Mouse (Mus musculus) intestine, postnatal 0 days (tissue): ENCODE results near the gene Cemip. TPM values are rescaled to one million over a fixed set of nuclear protein-coding genes. Genes with fewer than 3 reads are reported as not detected.

Experiments used
- ATAC-seq: fragments of 200-750 bp; cut with Nextera tagmentation; 2 replicates; pipeline ENCODE4 v1.8.0; 2017; ENCODE audit warnings: mild to moderate bottlenecking, moderate TSS enrichment, moderate library complexity
- H3K27ac ChIP-seq: fragments of 300-500 bp; sonication (generic); 2 replicates; pipeline ENCODE4 v1.5.1; 2014; ENCODE audit warnings: mild to moderate bottlenecking, low read depth, low read length, moderate library complexity
- H3K27me3 ChIP-seq: fragments of 300-500 bp; sonication (generic); replicated peaks from 2 replicates; pipeline ENCODE4 v1.6.1; 2014; ENCODE audit warnings: low read length, mixed read lengths; ENCODE audit not compliant: control insufficient read depth, insufficient read depth
- H3K36me3 ChIP-seq: fragments of 300-500 bp; sonication (generic); 2 replicates; pipeline ENCODE4 v1.6.1; 2014; ENCODE audit warnings: mild to moderate bottlenecking, moderate library complexity; ENCODE audit not compliant: control insufficient read depth, insufficient read depth
- H3K4me1 ChIP-seq: fragments of 300-500 bp; sonication (generic); replicated peaks from 2 replicates; pipeline ENCODE4 v1.6.1; 2014; ENCODE audit warnings: antibody characterized with exemption, low read length, mixed read lengths; ENCODE audit not compliant: control insufficient read depth, insufficient read depth
- H3K4me2 ChIP-seq: fragments of 300-500 bp; sonication (generic); replicated peaks from 2 replicates; pipeline ENCODE4 v1.6.1; 2014; ENCODE audit warnings: low read depth, mild to moderate bottlenecking, moderate library complexity
- H3K4me3 ChIP-seq: fragments of 300-500 bp; sonication (generic); 2 replicates; pipeline ENCODE4 v1.5.1; 2014; ENCODE audit warnings: low read depth, low read length
- H3K9ac ChIP-seq: fragments of 300-500 bp; sonication (generic); 2 replicates; pipeline ENCODE4 v1.6.1; 2014; ENCODE audit warnings: mild to moderate bottlenecking, low read depth, low read length
- H3K9me3 ChIP-seq: fragments of 300-500 bp; sonication (generic); 2 replicates; pipeline ENCODE4 v1.6.1; 2016; ENCODE audit warnings: mixed run types; ENCODE audit not compliant: control insufficient read depth
- CTCF ChIP-seq: sonication (generic); IDR thresholded peaks from 2 replicates; pipeline ENCODE4 v1.5.1; 2016; ENCODE audit warnings: low read depth, mild to moderate bottlenecking, control low read depth, antibody characterized with exemption, moderate library complexity
- WGBS: fragments of 180-500 bp; shearing (Covaris S2); extraction: QIAGEN DNeasy Blood & Tissue Kit; methylation state at CpG from one replicate; pipeline ENCODE4 v1.1.7; 2014; 5-methylcytosine and 5-hydroxymethylcytosine counted together
- polyA plus RNA-seq: library from polyadenylated mRNA; unstranded; fragments of >200 nt; fragmentation: Nextera tagmentation; extraction: Ambion mirVana; gene quantifications from 2 replicates; pipeline ENCODE4 v1.2.1, GENCODE M21; 2015

The Cemip gene
- polyA plus RNA-seq, 1 experiment from 2014 or later = 0.53 TPM

DNA sequence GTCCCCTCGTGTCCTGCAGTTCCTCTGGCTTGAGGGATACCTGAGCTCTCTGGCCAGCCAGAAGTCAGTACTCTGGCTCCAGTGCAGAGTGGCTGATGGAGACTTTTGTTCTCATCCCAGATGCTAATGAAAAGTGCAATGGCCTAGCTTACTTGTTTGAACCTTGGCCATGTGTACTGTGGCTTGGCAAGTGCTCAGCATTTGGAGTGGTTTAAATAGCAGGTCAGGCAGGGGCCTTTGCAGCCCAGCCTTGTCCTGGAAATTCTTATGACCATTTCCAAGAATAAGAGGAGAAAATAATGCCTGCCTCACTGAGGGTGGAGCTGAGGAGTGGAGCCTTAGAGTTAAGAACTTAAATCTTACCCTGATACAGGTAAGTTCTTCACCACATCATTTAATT, 43.6 kb downstream of the Cemip start:
- H3K36me3 ChIP-seq = no peaks in the 10 kb centered on the region
- H3K27me3 ChIP-seq = no peaks in the 10 kb centered on the region
- H3K4me1 ChIP-seq = no peaks in the 10 kb centered on the region; the same call in 1 of the 2 replicates
- no peak for ATAC-seq
- H3K4me3 ChIP-seq = no peak overlapping the region
- no peak overlapping the region for H3K27ac ChIP-seq
- TF ChIP-seq CTCF = no peak
- no peak overlapping the region for H3K4me2 ChIP-seq
- H3K9me3 ChIP-seq = no peaks in the 10 kb centered on the region
- H3K9ac ChIP-seq = no peak overlapping the region
- 82% methylated on average over 1 of the region's 1 CpGs for WGBS

- TF ChIP-seq CTCF = no peak
- no peaks in the 10 kb centered on the region for H3K27me3 ChIP-seq
- WGBS = 52% methylated on average over 8 of the region's 8 CpGs
These were observed 46.3 kb downstream of the Cemip start for GRCm38 (mm10) chr7:84039856-84040522.

GRCm38 (mm10) chr7:84038642-84039041, 47.7 kb downstream of the Cemip start:
- Histone ChIP-seq H3K36me3 (no peaks in the 10 kb centered on the region), H3K4me3 (no peak overlapping the region), H3K27ac (no peak overlapping the region), H3K4me2 (no peak overlapping the region), H3K27me3 (no peaks in the 10 kb centered on the region), H3K9ac (no peak overlapping the region), H3K4me1 (no peaks in the 10 kb centered on the region; the same call in 1 of the 2 replicates), H3K9me3 (no peaks in the 10 kb centered on the region)
- WGBS = 93% methylated on average over 10 of the region's 10 CpGs
- no peak for ATAC-seq
- TF ChIP-seq CTCF = no peak

More at GRCm38 (mm10) chr7:84039856-84040522, 46.3 kb downstream of the Cemip start:
- Histone ChIP-seq H3K27ac (peak overlapping the region; percentile 80), H3K36me3 (no peaks in the 10 kb centered on the region), H3K4me2 (no peak overlapping the region), H3K4me1 (no peaks in the 10 kb centered on the region; the same call in 1 of the 2 replicates), H3K9me3 (no peaks in the 10 kb centered on the region), H3K4me3 (no peak overlapping the region), H3K9ac (no peak overlapping the region)
- peak; percentile 88 for ATAC-seq

DNA sequence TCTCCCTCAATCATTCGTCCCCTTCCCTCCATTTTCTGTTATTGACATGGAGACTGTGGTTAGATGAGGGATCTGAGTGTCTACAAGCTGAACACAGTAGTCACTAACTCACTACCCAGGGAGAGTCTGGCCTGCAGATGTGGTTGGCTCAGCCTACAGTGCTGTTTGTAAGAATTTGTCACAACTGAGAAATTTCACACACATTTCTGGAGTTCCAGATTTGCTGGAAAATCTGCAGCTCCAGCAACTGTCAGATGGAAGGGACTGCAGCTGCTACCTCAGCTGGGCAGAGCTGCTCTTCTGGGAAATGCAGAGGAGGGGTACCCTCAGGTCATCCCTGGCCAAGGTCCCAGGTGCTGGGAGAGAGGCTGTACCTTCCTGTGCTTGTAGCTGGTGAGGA, 53.5 kb downstream of the Cemip start:
- TF ChIP-seq CTCF = no peak
- ATAC-seq = no peak
- no peak overlapping the region for H3K9ac ChIP-seq
- H3K9me3 ChIP-seq = no peaks in the 10 kb centered on the region
- no peaks in the 10 kb centered on the region for H3K36me3 ChIP-seq
- no peak overlapping the region for H3K27ac ChIP-seq
- H3K27me3 ChIP-seq = no peaks in the 10 kb centered on the region
- H3K4me1 ChIP-seq = peaks cover 7% of the 10 kb centered on the region; the same call in 1 of the 2 replicates
- H3K4me3 ChIP-seq = no peak overlapping the region
- WGBS = 100% methylated on average over 1 of the region's 1 CpGs
- H3K4me2 ChIP-seq = no peak overlapping the region

GRCm38 (mm10) chr7:84029120-84029771, 57.1 kb downstream of the Cemip start:
- TF ChIP-seq CTCF = no peak
- Histone ChIP-seq H3K9ac (no peak overlapping the region), H3K4me2 (no peak overlapping the region), H3K27me3 (no peaks in the 10 kb centered on the region), H3K27ac (peak overlapping the region; percentile 50), H3K4me3 (no peak overlapping the region), H3K36me3 (no peaks in the 10 kb centered on the region), H3K4me1 (peaks cover 7% of the 10 kb centered on the region; the same call in 1 of the 2 replicates), H3K9me3 (no peaks in the 10 kb centered on the region)
- no peak for ATAC-seq
- 36% methylated on average over 3 of the region's 3 CpGs for WGBS

DNA sequence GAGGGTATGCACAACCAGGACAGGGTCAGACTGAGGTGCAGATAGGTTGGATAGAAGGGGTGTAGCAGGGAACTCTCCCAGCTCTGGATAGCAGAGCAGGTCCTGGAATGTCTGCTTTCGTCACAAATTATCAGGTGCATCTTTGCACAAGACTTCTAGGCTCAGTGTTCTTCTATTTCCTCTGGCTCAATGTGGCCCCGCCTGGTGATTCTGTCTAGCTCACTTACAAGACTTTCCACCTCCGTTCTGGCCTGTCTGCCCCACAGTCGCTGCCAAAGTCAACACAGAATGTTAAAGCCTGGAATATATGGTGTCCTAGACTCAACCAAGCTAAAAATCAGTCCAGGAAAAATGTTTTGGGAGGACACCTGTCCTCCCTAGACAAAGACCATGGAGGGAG, 57.9 kb downstream of the Cemip start:
- WGBS = 42% methylated on average over 4 of the region's 4 CpGs
- no peak overlapping the region for H3K9ac ChIP-seq
- H3K9me3 ChIP-seq = no peaks in the 10 kb centered on the region
- peaks cover 7% of the 10 kb centered on the region; the same call in 1 of the 2 replicates for H3K4me1 ChIP-seq
- H3K27me3 ChIP-seq = no peaks in the 10 kb centered on the region
- no peak overlapping the region for H3K4me2 ChIP-seq
- no peak for TF ChIP-seq CTCF
- ATAC-seq = no peak
- H3K27ac ChIP-seq = peak overlapping the region; percentile 50; the same call in 1 of the 2 replicates
- no peak overlapping the region for H3K4me3 ChIP-seq
- no peaks in the 10 kb centered on the region for H3K36me3 ChIP-seq
